Mouse (Mus musculus) retina, embryonic 14.5 days (tissue): ENCODE data around the gene Cfap54.

Source experiments
- DNase-seq: peaks from one replicate; pipeline ENCODE4 v3.0.0-alpha.2; 2015; ENCODE audit warnings: low spot score

The Cfap54 gene

GRCm38 (mm10) chr10:92730339-92730738 is 351.1 kb downstream of the Cfap54 start:
- DNase-seq, result no peak

GRCm38 (mm10) chr10:92728723-92729122 is 352.7 kb downstream of the Cfap54 start:
- DNase-seq, result no peak
